Mouse (Mus musculus) neural tube, embryonic 15.5 days (tissue): ENCODE measurements around the gene Arhgdia. TPM values are rescaled to one million over a fixed set of nuclear protein-coding genes. Genes with fewer than 3 reads are reported as not detected.
"Not testable (repeated sequence)": the region's sequence is repeated elsewhere in the genome, so short reads cannot be mapped to it uniquely, and the experiment has no call there.

ENCODE experiments used
- ATAC-seq: fragments of 200-750 bp; cut with Nextera tagmentation; 2 replicates; pipeline ENCODE4 v1.8.0; 2017; ENCODE audit warnings: mild to moderate bottlenecking, moderate TSS enrichment, moderate library complexity; ENCODE audit not compliant: low FRiP score
- H3K27ac ChIP-seq: fragments of 300-500 bp; sonication (generic); replicated peaks from 2 replicates; pipeline ENCODE4 v1.5.1; 2015; ENCODE audit warnings: mild to moderate bottlenecking, inconsistent platforms
- H3K27me3 ChIP-seq: fragments of 300-500 bp; sonication (generic); replicated peaks from 2 replicates; pipeline ENCODE4 v1.6.1; 2015; ENCODE audit warnings: inconsistent platforms
- H3K36me3 ChIP-seq: fragments of 300-500 bp; sonication (generic); 2 replicates; pipeline ENCODE4 v1.6.1; 2015; ENCODE audit warnings: inconsistent platforms
- H3K4me1 ChIP-seq: fragments of 300-500 bp; sonication (generic); 2 replicates; pipeline ENCODE4 v1.6.1; 2015; ENCODE audit warnings: inconsistent platforms
- H3K4me2 ChIP-seq: fragments of 300-500 bp; sonication (generic); 2 replicates; pipeline ENCODE4 v1.6.1; 2015; ENCODE audit warnings: inconsistent platforms, mild to moderate bottlenecking, moderate library complexity
- H3K4me3 ChIP-seq: fragments of 300-500 bp; sonication (generic); replicated peaks from 2 replicates; pipeline ENCODE4 v1.5.1; 2015; ENCODE audit warnings: mild to moderate bottlenecking, inconsistent platforms
- H3K9ac ChIP-seq: fragments of 300-500 bp; sonication (generic); replicated peaks from 2 replicates; pipeline ENCODE4 v1.6.1; 2015; ENCODE audit warnings: mild to moderate bottlenecking, inconsistent platforms
- H3K9me3 ChIP-seq: fragments of 300-500 bp; sonication (generic); replicated peaks from 2 replicates; pipeline ENCODE4 v1.6.1; 2016; ENCODE audit warnings: inconsistent platforms
- WGBS: fragments of 180-500 bp; shearing (Covaris S2); methylation state at CpG from one replicate; pipeline ENCODE4 v1.1.7; 2015; ENCODE audit warnings: mixed read lengths; 5-methylcytosine and 5-hydroxymethylcytosine counted together
- polyA plus RNA-seq: library from polyadenylated mRNA; unstranded; fragments of >200 nt; fragmentation: Nextera tagmentation; extraction: Ambion mirVana; gene quantifications from 2 replicates; pipeline ENCODE4 v1.2.1, GENCODE M21; 2015

The Arhgdia gene
- polyA plus RNA-seq, 1 experiment from 2014 or later: 488 TPM

DNA sequence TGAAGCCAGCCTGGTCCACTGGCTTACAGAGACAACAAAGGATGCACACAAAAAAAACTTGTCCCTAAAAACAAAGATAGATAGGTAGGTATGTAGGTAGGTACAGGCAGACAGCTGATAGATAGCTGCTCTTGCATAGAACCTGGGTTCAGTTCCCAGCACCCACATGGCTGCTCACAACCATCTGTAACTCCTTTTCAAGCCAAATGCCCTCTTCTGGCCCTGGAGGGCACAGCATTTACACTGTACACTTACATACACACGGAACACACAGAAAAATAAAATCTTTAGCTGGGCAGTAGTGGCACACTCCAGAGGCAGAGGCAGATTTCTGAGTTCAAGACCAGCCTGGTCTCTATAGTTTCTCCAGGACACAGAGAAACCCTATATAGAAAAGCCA is 2.5 kb upstream of the Arhgdia start:
- no peaks in the 10 kb centered on the region for H3K9me3 ChIP-seq
- H3K4me3 ChIP-seq: no peak overlapping the region
- WGBS: 94% methylated on average over 1 of the region's 1 CpGs
- H3K27me3 ChIP-seq: no peaks in the 10 kb centered on the region
- H3K4me2 ChIP-seq: no peak overlapping the region
- no peak overlapping the region for H3K9ac ChIP-seq
- peaks cover 25% of the 10 kb centered on the region for H3K4me1 ChIP-seq
- peaks cover 49% of the 10 kb centered on the region for H3K36me3 ChIP-seq
- no peak overlapping the region for H3K27ac ChIP-seq
- ATAC-seq: no peak

- 0 out of 2 replicates have a peak overlapping the region, but pooled peaks have one; percentile 97 for H3K27ac ChIP-seq
- ATAC-seq, H3K9ac ChIP-seq, H3K27me3 ChIP-seq, H3K9me3 ChIP-seq, H3K4me2 ChIP-seq, H3K4me3 ChIP-seq: not testable (repeated sequence)
- WGBS: 94% methylated on average over 2 of the region's 2 CpGs
- H3K36me3 ChIP-seq: peaks cover 51% of the 10 kb centered on the region
- peaks cover 28% of the 10 kb centered on the region for H3K4me1 ChIP-seq
These were observed 1.5 kb upstream of the Arhgdia start for GRCm38 (mm10) chr11:120582982-120583293.

DNA sequence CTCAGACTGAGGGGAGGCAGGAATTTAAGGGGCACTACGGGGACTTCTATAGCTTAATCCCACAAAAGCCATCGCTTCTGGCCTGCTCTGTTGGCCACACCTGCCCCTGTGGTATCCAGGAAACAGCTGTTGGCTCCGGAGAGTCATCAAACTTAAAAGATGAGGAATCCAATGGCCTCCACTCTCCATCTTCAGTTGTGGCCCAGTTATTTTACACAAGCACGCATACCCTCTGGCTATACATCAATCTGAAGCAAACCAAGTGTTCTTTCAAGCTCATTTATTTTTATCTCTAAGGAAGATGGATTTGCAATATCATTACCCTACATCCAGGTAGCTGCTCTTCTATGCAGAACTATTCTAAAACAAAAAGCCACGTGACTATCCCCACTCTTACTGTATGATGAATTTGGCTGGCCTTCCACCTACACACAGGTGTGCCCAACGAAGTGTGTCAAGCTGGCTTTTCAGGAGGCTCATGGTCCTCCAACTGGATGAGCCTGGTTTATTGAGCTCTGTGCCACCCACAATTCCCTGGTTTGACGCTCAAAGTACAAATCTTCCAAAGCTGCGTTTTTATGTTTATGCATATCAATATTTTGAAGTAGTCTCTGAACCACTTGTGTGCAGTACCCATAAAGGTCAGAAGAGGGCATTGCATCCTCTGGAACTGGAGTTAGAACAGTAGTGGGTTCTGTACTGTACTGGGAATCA is 1.0 kb upstream of the Arhgdia start:
- 64% methylated on average over 8 of the region's 8 CpGs for WGBS
- peak overlapping the region; percentile 89 for H3K4me3 ChIP-seq
- peak overlapping the region; percentile 91 for H3K9ac ChIP-seq
- no peak; the same call in 1 of the 2 replicates for ATAC-seq
- peaks cover 51% of the 10 kb centered on the region for H3K36me3 ChIP-seq
- H3K27ac ChIP-seq: peak overlapping the region; percentile 97
- H3K4me1 ChIP-seq: peaks cover 28% of the 10 kb centered on the region
- H3K27me3 ChIP-seq: no peaks in the 10 kb centered on the region
- H3K4me2 ChIP-seq: peak overlapping the region; percentile 96
- H3K9me3 ChIP-seq: no peaks in the 10 kb centered on the region

DNA sequence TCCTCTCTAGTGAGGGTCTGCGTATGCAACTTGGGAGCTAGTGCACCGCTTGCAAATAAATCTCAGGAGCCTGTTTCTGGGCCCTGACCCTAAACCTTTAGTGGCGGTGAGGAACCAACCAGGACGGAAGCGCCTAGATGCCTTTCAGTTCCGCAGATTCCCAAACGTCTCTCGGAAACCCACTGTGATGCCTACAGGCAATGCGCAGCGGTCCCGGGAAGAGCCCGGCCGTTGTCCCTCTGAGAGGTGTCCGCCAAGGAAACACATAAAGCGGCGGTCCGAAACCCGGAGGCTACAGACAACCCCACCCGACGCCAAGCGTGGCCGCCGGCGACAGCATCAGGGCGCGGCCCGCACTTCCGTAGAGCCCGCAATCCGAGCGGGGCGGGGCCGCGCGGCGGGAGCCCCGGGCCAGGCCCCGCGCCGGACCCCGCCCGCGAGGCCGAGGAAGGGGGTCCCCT is 523 bp downstream of the Arhgdia start:
- H3K4me1 ChIP-seq: peaks cover 28% of the 10 kb centered on the region
- WGBS: under 1% methylated on average over 33 of the region's 44 CpGs
- H3K27ac ChIP-seq: peak overlapping the region; percentile 97
- peak overlapping the region; percentile 96 for H3K4me2 ChIP-seq
- peak; percentile 49 for ATAC-seq
- H3K9me3 ChIP-seq: no peaks in the 10 kb centered on the region
- peak overlapping the region; percentile 89 for H3K4me3 ChIP-seq
- H3K9ac ChIP-seq: peak overlapping the region; percentile 91
- no peaks in the 10 kb centered on the region for H3K27me3 ChIP-seq
- peaks cover 40% of the 10 kb centered on the region for H3K36me3 ChIP-seq

DNA sequence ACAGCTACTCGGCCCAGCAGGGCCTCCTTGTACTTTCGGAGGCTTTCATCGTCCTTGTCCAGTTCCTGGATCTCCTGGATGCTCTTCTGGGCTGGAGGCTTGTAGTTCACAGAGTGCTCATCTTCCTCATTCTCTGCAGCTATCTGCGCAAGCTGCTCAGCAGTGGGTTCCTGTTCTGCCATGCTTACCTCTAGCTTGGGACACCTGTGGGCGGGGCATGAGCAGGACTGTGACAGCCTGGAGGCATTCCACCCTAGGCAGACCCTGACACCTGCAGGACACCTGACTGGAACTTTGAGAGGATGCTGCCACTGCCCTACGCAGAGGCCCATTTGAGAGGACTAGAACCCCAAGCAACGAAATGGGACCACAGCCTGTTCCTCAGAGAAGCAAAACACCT is 1.2 kb downstream of the Arhgdia start:
- peak overlapping the region; percentile 97 for H3K27ac ChIP-seq
- H3K27me3 ChIP-seq: no peaks in the 10 kb centered on the region
- peaks cover 34% of the 10 kb centered on the region for H3K36me3 ChIP-seq
- peak overlapping the region; percentile 91 for H3K9ac ChIP-seq
- no peak for ATAC-seq
- H3K4me2 ChIP-seq: peak overlapping the region; percentile 96
- peaks cover 28% of the 10 kb centered on the region for H3K4me1 ChIP-seq
- peak overlapping the region; percentile 89 for H3K4me3 ChIP-seq
- H3K9me3 ChIP-seq: no peaks in the 10 kb centered on the region
- 64% methylated on average over 7 of the region's 7 CpGs for WGBS

DNA sequence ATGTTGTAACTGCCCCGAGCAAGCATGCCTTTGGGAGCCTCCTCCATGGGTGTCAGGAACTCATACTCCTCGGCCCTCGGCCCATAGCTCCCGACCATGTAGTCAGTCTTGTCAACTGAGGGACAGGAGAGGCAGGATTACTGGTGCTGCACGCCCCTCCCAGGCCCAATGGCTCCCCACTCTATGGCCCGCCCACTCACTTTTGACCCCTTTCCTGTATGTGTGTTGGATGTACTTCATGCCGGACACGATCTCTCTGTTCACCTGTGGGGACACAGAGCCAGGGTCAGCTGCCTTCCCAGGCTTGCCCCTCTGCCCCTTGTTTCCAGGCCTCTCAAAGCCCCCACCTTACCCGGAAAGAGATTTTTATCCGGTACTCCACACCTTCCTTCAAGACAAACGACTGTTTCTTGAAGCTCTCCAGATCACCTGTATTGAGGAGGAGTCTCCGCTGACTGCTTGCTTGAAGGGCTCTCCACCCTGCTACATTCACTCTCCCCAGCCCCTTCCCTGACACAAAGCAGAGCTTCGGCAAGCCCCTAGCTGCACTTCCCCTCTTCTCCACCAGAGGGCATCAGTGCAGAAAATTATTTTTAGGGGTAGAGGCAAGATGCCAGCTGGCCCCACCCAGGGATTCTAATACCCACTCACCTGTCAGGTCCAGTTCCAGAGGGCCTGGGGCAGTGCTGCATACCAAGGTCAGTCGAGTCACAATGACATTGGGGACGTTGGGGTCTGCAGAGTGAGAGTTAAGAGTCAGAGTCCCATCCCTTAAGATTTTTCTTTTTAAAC is 1.9 kb downstream of the Arhgdia start:
- ATAC-seq: no peak
- H3K9me3 ChIP-seq: no peaks in the 10 kb centered on the region
- peaks cover 30% of the 10 kb centered on the region for H3K36me3 ChIP-seq
- peak overlapping the region; percentile 89 for H3K4me3 ChIP-seq
- peak overlapping the region; percentile 91; the same call in 1 of the 2 replicates for H3K9ac ChIP-seq
- H3K27me3 ChIP-seq: no peaks in the 10 kb centered on the region
- H3K27ac ChIP-seq: peak overlapping the region; percentile 97
- H3K4me1 ChIP-seq: peaks cover 31% of the 10 kb centered on the region
- 71% methylated on average over 15 of the region's 15 CpGs for WGBS
- H3K4me2 ChIP-seq: peak overlapping the region; percentile 96

- no peak for ATAC-seq
- Histone ChIP-seq H3K36me3 (peaks cover 25% of the 10 kb centered on the region), H3K4me3 (0 out of 2 replicates have a peak overlapping the region, but pooled peaks have one; percentile 89), H3K9me3 (no peaks in the 10 kb centered on the region), H3K27me3 (no peaks in the 10 kb centered on the region), H3K4me2 (no peak overlapping the region), H3K4me1 (peaks cover 39% of the 10 kb centered on the region), H3K9ac (no peak overlapping the region), H3K27ac (no peak overlapping the region)
- WGBS: 86% methylated on average over 11 of the region's 11 CpGs
These were observed 2.7 kb downstream of the Arhgdia start for GRCm38 (mm10) chr11:120578694-120579243.

GRCm38 (mm10) chr11:120578024-120578693 is 3.3 kb downstream of the Arhgdia start:
- no peak overlapping the region for H3K27ac ChIP-seq
- H3K9me3 ChIP-seq: no peaks in the 10 kb centered on the region
- 0 out of 2 replicates have a peak overlapping the region, but pooled peaks have one; percentile 7 for H3K9ac ChIP-seq
- peaks cover 25% of the 10 kb centered on the region for H3K36me3 ChIP-seq
- 84% methylated on average over 10 of the region's 10 CpGs for WGBS
- peaks cover 41% of the 10 kb centered on the region for H3K4me1 ChIP-seq
- no peak overlapping the region for H3K4me3 ChIP-seq
- ATAC-seq: no peak
- no peaks in the 10 kb centered on the region for H3K27me3 ChIP-seq
- no peak overlapping the region for H3K4me2 ChIP-seq

DNA sequence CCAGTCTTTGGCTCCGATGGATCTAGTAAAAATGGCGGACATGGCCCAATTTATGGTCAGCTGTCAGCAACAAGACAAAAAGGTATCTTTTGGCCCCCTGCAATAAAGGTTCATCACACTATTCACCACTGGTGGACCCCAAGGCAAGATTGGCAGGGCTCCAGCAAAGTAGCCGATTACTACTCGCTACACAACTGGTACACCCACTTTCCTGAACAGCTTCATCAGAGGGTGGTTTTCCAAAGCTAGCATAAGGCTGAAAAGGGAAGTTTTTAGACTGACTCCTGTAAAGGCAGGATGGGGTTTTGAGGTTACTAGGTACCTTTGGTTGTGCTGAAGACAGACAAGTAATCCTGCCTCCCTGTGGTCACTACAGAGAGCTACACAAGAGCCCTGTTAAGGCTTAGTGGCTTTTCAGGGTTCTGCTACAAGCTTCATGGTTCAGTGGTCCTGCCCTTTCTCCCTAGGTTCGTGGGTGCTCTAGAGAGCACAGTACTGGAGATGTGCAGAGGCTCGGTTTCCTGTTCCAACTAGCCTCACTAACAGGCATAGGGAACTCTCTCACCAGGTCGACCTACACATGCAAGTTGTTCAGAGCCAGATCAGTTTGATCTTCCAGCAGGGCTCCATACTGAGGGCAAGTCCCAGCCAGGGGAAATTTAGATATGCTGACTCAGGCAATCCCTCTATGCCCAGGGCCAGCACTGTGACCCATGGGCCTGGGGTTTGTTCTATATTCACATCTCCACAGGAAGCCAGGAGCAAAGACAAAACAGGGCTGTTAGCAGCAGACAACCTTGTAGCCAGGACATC is 4.0 kb downstream of the Arhgdia start:
- H3K36me3 ChIP-seq: peaks cover 25% of the 10 kb centered on the region
- H3K9me3 ChIP-seq: no peaks in the 10 kb centered on the region
- no peak for ATAC-seq
- 83% methylated on average over 7 of the region's 7 CpGs for WGBS
- 0 out of 2 replicates have a peak overlapping the region, but pooled peaks have one; percentile 7 for H3K9ac ChIP-seq
- no peak overlapping the region for H3K4me2 ChIP-seq
- H3K27ac ChIP-seq: peak overlapping the region; percentile 18; the same call in 1 of the 2 replicates
- H3K4me1 ChIP-seq: peaks cover 41% of the 10 kb centered on the region
- H3K27me3 ChIP-seq: no peaks in the 10 kb centered on the region
- no peak overlapping the region for H3K4me3 ChIP-seq

DNA sequence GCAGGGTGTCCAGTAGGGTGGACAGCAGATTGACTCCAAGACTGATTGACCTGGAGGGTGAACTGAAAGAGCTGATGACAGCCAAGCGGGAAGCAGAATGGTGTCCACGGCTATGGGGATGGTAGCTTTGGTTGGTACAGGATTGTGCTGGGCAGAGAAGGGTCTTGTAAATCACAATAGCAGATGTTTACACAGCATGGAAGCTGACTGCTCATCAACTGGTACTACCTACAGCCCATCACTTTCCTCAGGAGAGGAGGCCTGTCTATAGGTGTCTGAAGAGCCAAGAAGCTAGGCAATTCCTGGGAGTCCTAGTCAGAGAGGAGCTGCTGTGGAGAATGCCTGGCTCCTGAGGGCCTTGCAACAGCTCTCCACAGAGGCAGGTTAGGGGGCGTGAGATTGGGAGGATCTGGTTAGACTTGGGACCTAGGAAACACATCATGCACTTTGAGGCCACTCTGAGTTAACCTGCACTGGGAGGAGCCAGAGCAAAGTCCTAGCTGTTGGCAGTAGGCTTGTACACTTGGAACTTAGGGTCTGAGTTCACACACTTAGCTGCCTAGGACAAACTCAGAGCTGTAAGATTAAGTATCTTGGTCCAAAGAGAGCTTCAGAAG is 5.0 kb downstream of the Arhgdia start:
- H3K4me1 ChIP-seq: peaks cover 39% of the 10 kb centered on the region
- H3K27ac ChIP-seq: no peak overlapping the region
- H3K27me3 ChIP-seq: no peaks in the 10 kb centered on the region
- H3K9me3 ChIP-seq: no peaks in the 10 kb centered on the region
- H3K4me2 ChIP-seq: no peak overlapping the region
- 90% methylated on average over 3 of the region's 3 CpGs for WGBS
- peaks cover 25% of the 10 kb centered on the region for H3K36me3 ChIP-seq
- no peak for ATAC-seq
- no peak overlapping the region for H3K9ac ChIP-seq
- H3K4me3 ChIP-seq: no peak overlapping the region
